Mouse (Mus musculus): ENCODE results near the gene Ankrd9. TPM values are rescaled to one million over a fixed set of nuclear protein-coding genes. Genes with fewer than 3 reads are reported as not detected.
A peak's percentile ranks its signal among the peaks of the same experiment; 100 is the strongest.

Ankrd9 gene
- polyA plus RNA-seq, 1 experiment from 2014 or later: 9.9 TPM

GRCm38 (mm10) chr12:110990500-110990899, 11.7 kb upstream of the Ankrd9 start:
- DNase-seq (ENCODE audit: low read depth, low spot score) (no peak), ATAC-seq (no peak)
- POLR2A ChIA-PET: interaction anchor here (0.8 to 1.2 kb wide), 2 partner anchors 12 to 53 kb away, joined by 4 read pairs; partner anchors contain the start of gene Ankrd9
- in situ Hi-C loops (cut with MboI; ENCODE audit: low pct_unique_long_range_greater_than_20kb): loop anchor here (5.0 kb wide), 1 partner anchor 53 kb away; no protein-coding TSS in a partner anchor
- H3K27me3 ChIP-seq: no peaks in the 10 kb centered on the region
- CTCF ChIA-PET: interaction anchor here (2.3 to 5.6 kb wide), 2 partner anchors 8 to 54 kb away, joined by 20 to 38 read pairs; no protein-coding TSS in a partner anchor
- no peak for TF ChIP-seq CTCF (IDR thresholded peaks at IDR 0.05)

GRCm38 (mm10) chr12:110989409-110989808, 10.6 kb upstream of the Ankrd9 start:
- DNase-seq (ENCODE audit: low read depth, low spot score): no peak
- no peak for TF ChIP-seq CTCF (IDR thresholded peaks at IDR 0.05)
- ChIA-PET CTCF (no interaction called here), POLR2A (no interaction called here)
- H3K27me3 ChIP-seq: no peaks in the 10 kb centered on the region
- in situ Hi-C loops (cut with MboI; ENCODE audit: low pct_unique_long_range_greater_than_20kb): no loop called here
- no peak for ATAC-seq

GRCm38 (mm10) chr12:110986536-110987425, 7.9 kb upstream of the Ankrd9 start:
- in situ Hi-C loops (cut with MboI; ENCODE audit: low pct_unique_long_range_greater_than_20kb): no loop called here
- CTCF ChIA-PET: interaction anchor here (1.2 kb wide), 1 partner anchor 50 kb away, joined by 6 read pairs; no protein-coding TSS in a partner anchor
- no peak for ATAC-seq
- POLR2A ChIA-PET: interaction anchor here (0.6 to 1.0 kb wide), 2 partner anchors 50 to 51 kb away, joined by 3 read pairs; no protein-coding TSS in a partner anchor
- TF ChIP-seq CTCF (IDR thresholded peaks at IDR 0.05): no peak
- no peaks in the 10 kb centered on the region for H3K27me3 ChIP-seq
- DNase-seq (ENCODE audit: low read depth, low spot score): no peak

GRCm38 (mm10) chr12:110985141-110985540, 6.3 kb upstream of the Ankrd9 start:
- TF ChIP-seq CTCF (IDR thresholded peaks at IDR 0.05): no peak
- DNase-seq (ENCODE audit: low read depth, low spot score) (no peak), ATAC-seq (no peak)
- CTCF ChIA-PET: no interaction called here
- POLR2A ChIA-PET: no interaction called here
- H3K27me3 ChIP-seq: no peaks in the 10 kb centered on the region
- in situ Hi-C loops (cut with MboI; ENCODE audit: low pct_unique_long_range_greater_than_20kb): no loop called here

- in situ Hi-C loops (cut with MboI; ENCODE audit: low pct_unique_long_range_greater_than_20kb): no loop called here
- CTCF ChIA-PET: no interaction called here
- POLR2A ChIA-PET: no interaction called here
- ATAC-seq (no peak), DNase-seq (ENCODE audit: low read depth, low spot score) (no peak)
- TF ChIP-seq CTCF (IDR thresholded peaks at IDR 0.05): no peak
- H3K27me3 ChIP-seq: no peaks in the 10 kb centered on the region
Measured at GRCm38 (mm10) chr12:110984598-110984997, 5.8 kb upstream of the Ankrd9 start.

GRCm38 (mm10) chr12:110983714-110984113, 4.9 kb upstream of the Ankrd9 start:
- ChIA-PET POLR2A (no interaction called here), CTCF (interaction anchor here (3.5 kb wide), 1 partner anchor 8 kb away, joined by 20 read pairs; no protein-coding TSS in a partner anchor)
- in situ Hi-C loops (cut with MboI; ENCODE audit: low pct_unique_long_range_greater_than_20kb): no loop called here
- H3K27me3 ChIP-seq: no peaks in the 10 kb centered on the region
- no peak for DNase-seq (ENCODE audit: low read depth, low spot score)
- no peak for ATAC-seq
- TF ChIP-seq CTCF (IDR thresholded peaks at IDR 0.05): no peak

- no peak for ATAC-seq
- POLR2A ChIA-PET: no interaction called here
- DNase-seq (ENCODE audit: low read depth, low spot score): no peak
- TF ChIP-seq CTCF (IDR thresholded peaks at IDR 0.05): no peak
- in situ Hi-C loops (cut with MboI; ENCODE audit: low pct_unique_long_range_greater_than_20kb): no loop called here
- no peaks in the 10 kb centered on the region for H3K27me3 ChIP-seq
- CTCF ChIA-PET: interaction anchor here (3.5 kb wide), 1 partner anchor 8 kb away, joined by 20 read pairs; no protein-coding TSS in a partner anchor
Measured at GRCm38 (mm10) chr12:110983083-110983482, 4.2 kb upstream of the Ankrd9 start.

GRCm38 (mm10) chr12:110981736-110982135, 2.9 kb upstream of the Ankrd9 start:
- TF ChIP-seq CTCF (IDR thresholded peaks at IDR 0.05): no peak
- in situ Hi-C loops (cut with MboI; ENCODE audit: low pct_unique_long_range_greater_than_20kb): no loop called here
- ChIA-PET POLR2A (no interaction called here), CTCF (interaction anchor here (3.5 kb wide), 1 partner anchor 9 kb away, joined by 20 read pairs; no protein-coding TSS in a partner anchor)
- no peak for ATAC-seq
- H3K27me3 ChIP-seq: no peaks in the 10 kb centered on the region
- no peak for DNase-seq (ENCODE audit: low read depth, low spot score)

- CTCF ChIA-PET: interaction anchor here (0.7 to 1.4 kb wide), 2 partner anchors 12 kb away, joined by 3 to 8 read pairs; no protein-coding TSS in a partner anchor
- in situ Hi-C loops (cut with MboI; ENCODE audit: low pct_unique_long_range_greater_than_20kb): no loop called here
- no peak for ATAC-seq
- DNase-seq (ENCODE audit: low read depth, low spot score): no peak
- no peaks in the 10 kb centered on the region for H3K27me3 ChIP-seq
- POLR2A ChIA-PET: interaction anchor here (0.7 kb wide), 1 partner anchor 62 kb away, joined by 3 read pairs; no protein-coding TSS in a partner anchor
- TF ChIP-seq CTCF (IDR thresholded peaks at IDR 0.05): no peak
Measured at GRCm38 (mm10) chr12:110979808-110980207, 968 bp upstream of the Ankrd9 start.

GRCm38 (mm10) chr12:110977896-110978606, 789 bp downstream of the Ankrd9 start:
- ATAC-seq (peak; percentile 15), DNase-seq (ENCODE audit: low read depth, low spot score) (no peak)
- no peak for TF ChIP-seq CTCF (IDR thresholded peaks at IDR 0.05)
- no peaks in the 10 kb centered on the region for H3K27me3 ChIP-seq
- POLR2A ChIA-PET: interaction anchor here (0.9 to 1.2 kb wide), 2 partner anchors 13 to 30 kb away, joined by 3 to 4 read pairs; no protein-coding TSS in a partner anchor
- in situ Hi-C loops (cut with MboI; ENCODE audit: low pct_unique_long_range_greater_than_20kb): no loop called here
- CTCF ChIA-PET: interaction anchor here (1.1 to 1.7 kb wide), 3 partner anchors 24 to 43 kb away, joined by 3 to 5 read pairs (median 3); no protein-coding TSS in a partner anchor
